ENCODE assay signal across 20 mouse cellular contexts in genomic region chr13:31352825-31353224, GRCm38 (mm10).
DNase-seq lines count a peak whose midpoint lies in the region; ATAC-seq and TF ChIP-seq lines count a peak whose summit lies in the region.
"Had no signal": no experiment of that assay in that cellular context is flagged by ENCODE, and none has a peak within 500 bp of the region (broad histone marks: within the 10 kb centered on the region; RNA-seq: fewer than 3 reads in every experiment).

No protein-coding gene starts in this region.

- H3K79me2 ChIP-seq in heart, adult 2 months (replicated peaks; ENCODE audit: control insufficient read depth, insufficient read depth, low read length): no peaks in the 10 kb centered on the region

- DNase-seq in heart, adult 2 months: no peak
- no peak for DNase-seq in heart, postnatal 14 days
- DNase-seq in liver, embryonic 14.5 days (ENCODE audit: low read depth in 3 of 3, low spot score in 3 of 3): no peak
- DNase-seq in A20 (ENCODE audit: low read depth, low spot score) (peak; percentile 18), R1 (ENCODE audit: low read depth, low spot score) (peak; percentile 24)
- no peak for DNase-seq in Muller cell, postnatal 12 days (ENCODE audit: inconsistent ontology term)
- no peak for DNase-seq in urinary bladder, postnatal 36 days (ENCODE audit: low spot score in 2 of 2)
- DNase-seq: cerebellum, adult 8-10 months; gastrocnemius, postnatal 10 days; heart, postnatal 10 days; liver, embryonic 13.5 days; right cerebral cortex, postnatal 4 days; thymus, adult 18-20 months had no signal

- no peak for ATAC-seq in liver, embryonic 14.5 days (ENCODE audit: insufficient read depth)
- ATAC-seq in liver, embryonic 12.5 days: no peak
- ATAC-seq: CD4-positive, CD25-positive, alpha-beta regulatory T cell, adult 4 months; forebrain, embryonic 16.5 days; midbrain, embryonic 16.5 days had no signal

- no peak overlapping the region for H3K9ac ChIP-seq in heart, adult 2 months (ENCODE audit: low read depth, low read length)
- H3K9ac ChIP-seq in liver, embryonic 14.5 days (replicated peaks): no peak overlapping the region
- H3K9ac ChIP-seq in liver, embryonic 12.5 days: no peak overlapping the region
- H3K9ac ChIP-seq: hindbrain, embryonic 15.5 days; liver, embryonic 13.5 days; neural tube, embryonic 12.5 days had no signal

- H3K4me1 ChIP-seq in heart, adult 2 months (ENCODE audit: control insufficient read depth, insufficient read depth, low read length): no peaks in the 10 kb centered on the region
- H3K4me1 ChIP-seq in liver, embryonic 14.5 days (replicated peaks; ENCODE audit: control insufficient read depth in 2 of 2, insufficient read depth in 2 of 2, low read length in 1 of 2): no peaks in the 10 kb centered on the region
- no peaks in the 10 kb centered on the region for H3K4me1 ChIP-seq in liver, embryonic 12.5 days
- H3K4me1 ChIP-seq: hindbrain, embryonic 15.5 days; liver, embryonic 13.5 days; neural tube, embryonic 12.5 days had no signal

- TF ChIP-seq CTCF in heart, adult 2 months (IDR thresholded peaks at IDR 0.05): peak; percentile 26
- TF ChIP-seq CTCF in liver, embryonic 14.5 days (IDR thresholded peaks at IDR 0.05; ENCODE audit: low read depth): peak; percentile 24

- no peaks in the 10 kb centered on the region for H3K27me3 ChIP-seq in heart, adult 2 months (ENCODE audit: control insufficient read depth, insufficient read depth, low read length)
- no peaks in the 10 kb centered on the region for H3K27me3 ChIP-seq in liver, embryonic 14.5 days (ENCODE audit: control insufficient read depth, insufficient read depth, low read length)
- H3K27me3 ChIP-seq in liver, embryonic 12.5 days (replicated peaks): no peaks in the 10 kb centered on the region
- H3K27me3 ChIP-seq: hindbrain, embryonic 15.5 days; liver, embryonic 13.5 days; neural tube, embryonic 12.5 days had no signal

- no peak overlapping the region for H3K4me2 ChIP-seq in liver, embryonic 14.5 days (ENCODE audit: low read depth)
- no peak overlapping the region for H3K4me2 ChIP-seq in liver, embryonic 12.5 days
- H3K4me2 ChIP-seq: hindbrain, embryonic 15.5 days; liver, embryonic 13.5 days; neural tube, embryonic 12.5 days had no signal

- no peak for TF ChIP-seq EP300 in heart, adult 2 months (IDR thresholded peaks at IDR 0.05; ENCODE audit: insufficient read depth, low read depth, low read length)
- TF ChIP-seq EP300 in liver, embryonic 14.5 days (IDR thresholded peaks at IDR 0.05; ENCODE audit: low read depth): no peak

- H3K27ac ChIP-seq in heart, adult 2 months: no peak overlapping the region
- no peak overlapping the region for H3K27ac ChIP-seq in liver, embryonic 14.5 days
- no peak overlapping the region for H3K27ac ChIP-seq in liver, embryonic 12.5 days
- H3K27ac ChIP-seq: hindbrain, embryonic 15.5 days; liver, embryonic 13.5 days; neural tube, embryonic 12.5 days had no signal

- H3K9me3 ChIP-seq in liver, embryonic 14.5 days (ENCODE audit: control insufficient read depth, low read length): no peaks in the 10 kb centered on the region
- no peaks in the 10 kb centered on the region for H3K9me3 ChIP-seq in liver, embryonic 12.5 days (replicated peaks)
- H3K9me3 ChIP-seq: hindbrain, embryonic 15.5 days; liver, embryonic 13.5 days; neural tube, embryonic 12.5 days had no signal

- no peaks in the 10 kb centered on the region for H3K36me3 ChIP-seq in heart, adult 2 months (ENCODE audit: control insufficient read depth, insufficient read depth, low read length)
- H3K36me3 ChIP-seq in liver, embryonic 14.5 days (replicated peaks; ENCODE audit: control insufficient read depth, insufficient read depth, low read depth): no peaks in the 10 kb centered on the region
- no peaks in the 10 kb centered on the region for H3K36me3 ChIP-seq in liver, embryonic 12.5 days
- H3K36me3 ChIP-seq: hindbrain, embryonic 15.5 days; liver, embryonic 13.5 days; neural tube, embryonic 12.5 days had no signal

- intact Hi-C loops in heart, adult 2 months (cut with DNase I): no loop called here
- intact Hi-C loops in heart, postnatal 14 days (cut with DNase I): no loop called here

- TF ChIP-seq POLR2A in heart, adult 2 months (IDR thresholded peaks at IDR 0.05; ENCODE audit: insufficient read depth, low read depth, low read length): no peak

- 78% methylated on average over 5 of the region's 5 CpGs for WGBS in heart, adult 2 months
- 46% methylated on average over 5 of the region's 5 CpGs for WGBS in liver, embryonic 14.5 days (ENCODE audit: insufficient replicate concordance)
- 53% methylated on average over 5 of the region's 5 CpGs for WGBS in liver, embryonic 12.5 days (ENCODE audit: insufficient replicate concordance)

- H3K4me3 ChIP-seq in heart, adult 2 months: no peak overlapping the region
- H3K4me3 ChIP-seq in liver, embryonic 14.5 days (ENCODE audit: insufficient read depth in 1 of 2, low read depth in 2 of 2, low read length in 2 of 2): no peak overlapping the region
- no peak overlapping the region for H3K4me3 ChIP-seq in liver, embryonic 12.5 days
- H3K4me3 ChIP-seq: erythroblast, embryonic 14.5 days; hindbrain, embryonic 15.5 days; liver, embryonic 13.5 days; neural tube, embryonic 12.5 days had no signal

Comparison
In these comparisons a context has a peak if more than half of its experiments do, and no peak if none do; other contexts are left out.
1. DNase-seq: peak in A20 (single experiment) and R1 (single experiment); none in heart, adult 2 months (0 of 2), heart, postnatal 14 days (0 of 2), liver, embryonic 14.5 days (0 of 3), Muller cell, postnatal 12 days (single experiment) and urinary bladder, postnatal 36 days (0 of 2).